8 mouse cellular contexts compared by ENCODE assay signal in genomic region chr6:100704197-100704573, GRCm38 (mm10). TPM values are rescaled to one million over a fixed set of nuclear protein-coding genes. Genes with fewer than 3 reads are reported as not detected.
DNase-seq lines count a peak whose midpoint lies in the region; ATAC-seq and TF ChIP-seq lines count a peak whose summit lies in the region.

No protein-coding gene starts in this region.

- peaks cover 6 to 8% of the 10 kb centered on the region in 2 experiments; a peak in 3 of 4 replicates for H3K4me1 ChIP-seq in heart, embryonic 14.5 days (ENCODE audit: control insufficient read depth in 2 of 2, insufficient read depth in 2 of 2, low read length in 2 of 2)
- peaks cover 10% of the 10 kb centered on the region for H3K4me1 ChIP-seq in bone marrow macrophage, adult 2 months (ENCODE audit: control insufficient read depth, insufficient read depth, low read length)
- peaks cover 16% of the 10 kb centered on the region for H3K4me1 ChIP-seq in hindbrain, embryonic 13.5 days (replicated peaks)
- H3K4me1 ChIP-seq in midbrain, embryonic 13.5 days (replicated peaks), result peaks cover 14% of the 10 kb centered on the region

- no peak for TF ChIP-seq CTCF in bone marrow macrophage, adult 2 months (IDR thresholded peaks at IDR 0.05; ENCODE audit: low read depth, low read length)

- ATAC-seq in heart, embryonic 14.5 days (ENCODE audit: insufficient number of reproducible peaks, insufficient read depth, low FRiP score, low read depth), result no peak
- peak; percentile 22 for ATAC-seq in hindbrain, embryonic 13.5 days (ENCODE audit: low FRiP score)
- no peak for ATAC-seq in midbrain, embryonic 13.5 days

- no peak for DNase-seq in heart, adult 18-20 months
- no peak for DNase-seq in thymus, postnatal 14 days
- no peak for DNase-seq in cerebellum, adult 11-12 months
- no peak for DNase-seq in urinary bladder, postnatal 36 days (ENCODE audit: low spot score in 2 of 2)

- peak overlapping the region; percentile 65 for H3K9ac ChIP-seq in heart, embryonic 14.5 days (ENCODE audit: low read length)
- H3K9ac ChIP-seq in hindbrain, embryonic 13.5 days, result peak overlapping the region; percentile 79
- peak overlapping the region; percentile 76 for H3K9ac ChIP-seq in midbrain, embryonic 13.5 days (replicated peaks)

- H3K27ac ChIP-seq in heart, embryonic 14.5 days (replicated peaks in 1 of 2; ENCODE audit: control insufficient read depth in 1 of 2, insufficient read depth in 1 of 2, low read depth in 2 of 2, low read length in 2 of 2), result no peak overlapping the region
- no peak overlapping the region for H3K27ac ChIP-seq in bone marrow macrophage, adult 2 months (ENCODE audit: insufficient read depth, low read depth, low read length)
- no peak overlapping the region for H3K27ac ChIP-seq in hindbrain, embryonic 13.5 days
- H3K27ac ChIP-seq in midbrain, embryonic 13.5 days, result no peak overlapping the region

- 34% methylated on average over 8 of the region's 8 CpGs for WGBS in heart, embryonic 14.5 days
- 36% methylated on average over 8 of the region's 8 CpGs for WGBS in hindbrain, embryonic 13.5 days
- 33% methylated on average over 8 of the region's 8 CpGs for WGBS in midbrain, embryonic 13.5 days

- peak overlapping the region; percentile 50 to 75 for H3K4me3 ChIP-seq in heart, embryonic 14.5 days (ENCODE audit: control insufficient read depth in 1 of 2, insufficient read depth in 1 of 2, low read depth in 1 of 2, low read length in 2 of 2)
- H3K4me3 ChIP-seq in bone marrow macrophage, adult 2 months (ENCODE audit: insufficient read depth, low read length), result peak overlapping the region; percentile 14; the same call in 1 of the 2 replicates
- H3K4me3 ChIP-seq in hindbrain, embryonic 13.5 days, result peak overlapping the region; percentile 78
- H3K4me3 ChIP-seq in midbrain, embryonic 13.5 days (replicated peaks), result peak overlapping the region; percentile 67

- H3K9me3 ChIP-seq in heart, embryonic 14.5 days (ENCODE audit: control insufficient read depth, low read length), result no peaks in the 10 kb centered on the region
- no peaks in the 10 kb centered on the region for H3K9me3 ChIP-seq in hindbrain, embryonic 13.5 days
- no peaks in the 10 kb centered on the region for H3K9me3 ChIP-seq in midbrain, embryonic 13.5 days

- no peaks in the 10 kb centered on the region for H3K36me3 ChIP-seq in heart, embryonic 14.5 days (ENCODE audit: control insufficient read depth, insufficient read depth, low read length)
- no peaks in the 10 kb centered on the region for H3K36me3 ChIP-seq in hindbrain, embryonic 13.5 days
- H3K36me3 ChIP-seq in midbrain, embryonic 13.5 days, result no peaks in the 10 kb centered on the region

- no peak for TF ChIP-seq POLR2A in bone marrow macrophage, adult 2 months (IDR thresholded peaks at IDR 0.05; ENCODE audit: borderline replicate concordance, low read depth, low read length)

- peaks cover 37% of the 10 kb centered on the region for H3K27me3 ChIP-seq in heart, embryonic 14.5 days (ENCODE audit: control insufficient read depth, insufficient read depth, low read length)
- H3K27me3 ChIP-seq in hindbrain, embryonic 13.5 days, result peaks cover 42% of the 10 kb centered on the region
- peaks cover 48% of the 10 kb centered on the region for H3K27me3 ChIP-seq in midbrain, embryonic 13.5 days

- peak overlapping the region; percentile 98 for H3K4me2 ChIP-seq in heart, embryonic 14.5 days (ENCODE audit: low read length)
- H3K4me2 ChIP-seq in hindbrain, embryonic 13.5 days, result peak overlapping the region; percentile 94
- peak overlapping the region; percentile 95 for H3K4me2 ChIP-seq in midbrain, embryonic 13.5 days (replicated peaks)

RNA-seq across cellular contexts. Expression of gene Gxylt2, which starts 0.3 kb away (rescaled TPM):
- 3.4 and 4.2 TPM in 2 replicates for polyA plus RNA-seq in heart, embryonic 14.5 days (2014; fragmentation: Nextera tagmentation; extraction: Ambion mirVana)
- 1 to 10 TPM; 1.8 to 2.1 TPM for total RNA-seq in heart, adult 18-20 months (2021)
- polyA plus RNA-seq in bone marrow macrophage, adult 2 months (2012; ENCODE audit: insufficient read depth, insufficient read length, missing spikeins), result not detected in 2 replicates
- 2.2 TPM in 2 replicates for polyA plus RNA-seq in hindbrain, embryonic 13.5 days (2015; fragmentation: Nextera tagmentation; extraction: Ambion mirVana)
- polyA plus RNA-seq in midbrain, embryonic 13.5 days (2015; fragmentation: Nextera tagmentation; extraction: Ambion mirVana), result 0.70 and 0.98 TPM in 2 replicates

RNA-seq across cellular contexts. Expression of gene Shq1, which starts 33.2 kb away (rescaled TPM):
- polyA plus RNA-seq in heart, embryonic 14.5 days (2014; fragmentation: Nextera tagmentation; extraction: Ambion mirVana), result 8.5 TPM in 2 replicates
- total RNA-seq in heart, adult 18-20 months (2021), result 1 to 10 TPM; 3.3 to 4.5 TPM
- 2.1 and 2.7 TPM in 2 replicates for polyA plus RNA-seq in bone marrow macrophage, adult 2 months (2012; ENCODE audit: insufficient read depth, insufficient read length, missing spikeins)
- 10.7 and 10.9 TPM in 2 replicates for polyA plus RNA-seq in hindbrain, embryonic 13.5 days (2015; fragmentation: Nextera tagmentation; extraction: Ambion mirVana)
- 11.9 and 12.7 TPM in 2 replicates for polyA plus RNA-seq in midbrain, embryonic 13.5 days (2015; fragmentation: Nextera tagmentation; extraction: Ambion mirVana)

Comparison
In these comparisons a context has a peak if more than half of its experiments do, and no peak if none do; other contexts are left out.
1. H3K4me3 ChIP-seq: peak in every context shown above with its lines; median percentile 78 in hindbrain, embryonic 13.5 days; 67 in midbrain, embryonic 13.5 days; 62 in heart, embryonic 14.5 days; 14 in bone marrow macrophage, adult 2 months.